Mouse (Mus musculus) urinary bladder, postnatal 14 days (tissue): Measurements from ENCODE around the gene Adam25.
"Not testable (repeated sequence)": the region's sequence is repeated elsewhere in the genome, so short reads cannot be mapped to it uniquely, and the experiment has no call there.

Experiments
- DNase-seq: peaks from one replicate; pipeline ENCODE4 v3.0.0; 2021; ENCODE audit warnings: low spot score

Gene Adam25

GRCm38 (mm10) chr8:40751908-40752307, at the start of gene Adam25:
Gene Adam25 (plus strand): TSS chr8:40752208.
- DNase-seq = not testable (repeated sequence)

DNA sequence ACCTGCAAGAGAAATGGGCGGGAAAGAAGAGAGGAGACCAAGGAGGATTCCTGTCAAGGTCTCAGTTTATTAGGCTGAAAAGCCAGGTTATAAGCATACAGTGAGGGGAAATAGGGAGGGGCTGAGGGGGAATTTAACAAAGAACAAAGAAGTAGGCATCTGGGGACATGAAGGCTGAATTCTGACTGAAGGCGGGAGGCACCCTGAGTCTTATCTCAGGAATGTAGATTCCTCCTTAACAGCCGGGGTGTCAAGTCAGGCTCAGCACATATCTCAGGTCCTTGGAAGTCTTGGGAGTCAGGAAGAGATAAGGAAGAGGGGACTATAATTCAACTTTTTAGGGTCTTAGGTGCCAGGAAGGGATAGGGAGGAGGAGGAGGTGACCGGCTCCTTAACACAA, 36.6 kb upstream of the Adam25 start:
- DNase-seq = not testable (repeated sequence)

DNA sequence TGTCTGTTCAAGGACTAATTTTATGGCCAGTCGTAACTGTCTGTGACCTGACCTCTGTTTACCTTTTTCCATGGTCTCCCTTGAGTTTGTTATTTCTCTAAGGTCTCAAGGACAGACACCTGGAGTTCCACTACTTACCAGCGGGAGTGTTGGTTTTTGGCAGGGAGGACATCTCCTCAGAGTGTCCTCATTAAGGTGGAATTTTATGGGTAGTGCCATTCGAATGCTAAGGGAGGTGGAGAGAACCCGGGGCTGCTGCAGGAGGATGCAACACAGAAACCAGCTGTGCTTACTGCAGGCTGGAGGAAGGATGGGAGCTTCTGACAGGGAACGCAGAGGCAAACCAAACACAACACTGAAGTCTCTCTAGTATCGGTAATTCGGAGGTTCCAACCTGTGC, 36.0 kb upstream of the Adam25 start:
- no peak for DNase-seq

- no peak for DNase-seq
These were observed 31.3 kb downstream of the Adam25 start for GRCm38 (mm10) chr8:40783320-40783719.

- DNase-seq = not testable (repeated sequence)
These were observed 41.0 kb downstream of the Adam25 start, which contains the start of gene Adam20 for GRCm38 (mm10) chr8:40792973-40793372. Gene Adam20 (plus strand): TSS chr8:40793273.

GRCm38 (mm10) chr8:40803379-40804079, 51.5 kb downstream of the Adam25 start:
- DNase-seq = no peak
